Mouse (Mus musculus): ENCODE measurements at regions not wholly inside any gene's neighbourhood (a gene's known extent, or its start where the extent isn't known, plus 50 kb on each side); places are given as distances from the start of the nearest gene placed in this dataset.

DNA sequence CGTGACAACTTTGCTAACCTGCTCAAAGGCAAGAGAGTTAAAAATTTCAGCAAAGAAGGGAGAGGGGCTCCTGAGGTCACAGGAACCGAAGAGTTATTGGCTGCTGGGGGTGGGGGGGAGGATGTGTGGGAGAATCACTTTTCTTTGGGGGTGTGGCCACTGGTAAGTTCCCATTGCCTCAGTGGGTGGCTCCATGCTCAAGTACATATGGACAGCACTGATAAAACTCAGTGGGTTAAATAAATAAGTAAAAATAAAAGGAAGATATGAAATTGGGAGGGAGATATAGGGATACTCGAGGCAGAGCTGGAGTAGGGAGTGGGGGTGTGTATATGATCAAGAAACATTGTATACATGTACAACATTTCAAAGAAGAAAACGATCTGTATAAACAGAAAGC lies 61.2 kb upstream of the Tns3 start:
- TF ChIP-seq EP300 (optimal IDR thresholded peaks at IDR 0.05), result no peak
- no peak for TF ChIP-seq CTCF (IDR thresholded peaks at IDR 0.05; ENCODE audit: low read depth)

Measured in stomach, postnatal 0 days (tissue).